Mouse (Mus musculus) left cerebral cortex, postnatal 4 days (tissue): ENCODE measurements around the gene Med6. TPM values are rescaled to one million over a fixed set of nuclear protein-coding genes. Genes with fewer than 3 reads are reported as not detected.
"Not testable (repeated sequence)": the region's sequence is repeated elsewhere in the genome, so short reads cannot be mapped to it uniquely, and the experiment has no call there.

Source experiments
- DNase-seq: peaks from one replicate; pipeline ENCODE4 v3.0.0-alpha.2; 2022
- intact Hi-C: fragments of 180-260 bp; cut with DNase I; formaldehyde crosslinking; loops from one replicate; pipeline ENCODE4 v1.15.1; 2025
- total RNA-seq, 2 experiments: library from RNA; stranded (reverse); gene quantifications; 2 replicates each; pipeline ENCODE4 v1.2.3; 2021

The Med6 gene
- total RNA-seq, 2 experiments from 2014 or later = 22.4 to 28.1 TPM

GRCm38 (mm10) chr12:81567931-81568330, 26.9 kb downstream of the Med6 start:
- DNase-seq = no peak
- intact Hi-C loops = no loop called here

- no peak for DNase-seq
Measured at GRCm38 (mm10) chr12:81564173-81564572, 30.6 kb downstream of the Med6 start.

GRCm38 (mm10) chr12:81549286-81549685, 45.5 kb downstream of the Med6 start:
- DNase-seq = no peak
- intact Hi-C loops = no loop called here

More at GRCm38 (mm10) chr12:81564173-81564572, 30.6 kb downstream of the Med6 start:
- intact Hi-C loops = no loop called here

GRCm38 (mm10) chr12:81547163-81547562, 47.6 kb downstream of the Med6 start:
- no peak for DNase-seq
- intact Hi-C loops = no loop called here

GRCm38 (mm10) chr12:81533029-81533419, 61.8 kb downstream of the Med6 start:
- no peak for DNase-seq
- intact Hi-C loops = no loop called here

- peak; percentile 83 for DNase-seq
- intact Hi-C loops = no loop called here
Measured at GRCm38 (mm10) chr12:81532316-81533028, 62.3 kb downstream of the Med6 start, which contains the start of the genes Gm20498 and Synj2bp. Gene Gm20498 (minus strand): TSS chr12:81532905. Gene Synj2bp (minus strand): TSS chr12:81532911.

GRCm38 (mm10) chr12:81530587-81530986, 64.2 kb downstream of the Med6 start:
- intact Hi-C loops = not testable (repeated sequence)
- peak; percentile 2 for DNase-seq

Other genes with a start within 250 kb of the Med6 start
- gene Gm4787, start 215.5 kb downstream of the Med6 start, total RNA-seq = 1 to 10 TPM; 1.9 to 2.2 TPM
- gene Adam4, start 173.1 kb downstream of the Med6 start, total RNA-seq = 1 to 10 TPM; 2.4 to 3.1 TPM
- gene Cox16, start 109.9 kb downstream of the Med6 start, total RNA-seq = 10 to 100 TPM; 39.8 to 53.3 TPM
- gene Gm20498, start 62.1 kb downstream of the Med6 start, total RNA-seq = 10 to 100 TPM; 31.2 to 34.2 TPM
- gene Synj2bp, start 62.1 kb downstream of the Med6 start, total RNA-seq = 10 to 100 TPM; 20.1 to 24.2 TPM
- under 1 TPM; 0.70 to 0.88 TPM for gene Adam21, start 26.5 kb downstream of the Med6 start, total RNA-seq
- 10 to 100 TPM; 82.0 to 83.6 TPM for gene Ttc9, start 36.2 kb upstream of the Med6 start, total RNA-seq
- gene Map3k9, start 186.2 kb upstream of the Med6 start, total RNA-seq = 10 to 100 TPM; 86.1 to 90.5 TPM